Mouse (Mus musculus): ENCODE data around the gene Itgb4. TPM values are rescaled to one million over a fixed set of nuclear protein-coding genes. Genes with fewer than 3 reads are reported as not detected.

Itgb4 gene
- polyA plus RNA-seq, 1 experiment from 2014 or later = 4.2 TPM

DNA sequence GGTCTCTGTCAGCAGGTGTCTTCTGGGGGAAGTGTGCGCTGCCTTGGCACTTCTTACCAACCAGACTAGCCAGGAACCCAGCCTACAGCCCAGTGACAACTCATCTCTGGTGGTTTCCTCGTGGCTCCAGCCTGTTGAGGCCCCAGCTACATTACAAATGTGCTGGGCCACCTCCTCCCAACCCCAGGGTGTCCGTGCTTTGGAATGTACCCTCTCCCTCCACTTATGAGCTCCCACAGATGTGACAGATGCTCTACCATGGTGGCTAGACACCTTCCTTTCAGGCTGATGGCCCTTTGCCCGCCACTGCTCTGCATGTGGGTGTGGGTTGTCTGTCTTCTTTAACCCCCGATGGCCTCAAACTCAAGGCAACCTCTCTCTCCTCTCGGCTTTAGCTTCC, 27.2 kb downstream of the Itgb4 start:
- ATAC-seq (ENCODE audit: insufficient number of reproducible peaks, insufficient read depth, low FRiP score, low TSS enrichment) = no peak
- H3K9ac ChIP-seq = no peak overlapping the region
- H3K4me3 ChIP-seq = no peak overlapping the region
- H3K36me3 ChIP-seq = no peaks in the 10 kb centered on the region
- H3K4me1 ChIP-seq = peaks cover 17% of the 10 kb centered on the region
- no peak overlapping the region for H3K4me2 ChIP-seq (replicated peaks)
- peaks cover 2% of the 10 kb centered on the region; the same call in 1 of the 2 replicates for H3K27me3 ChIP-seq
- no peak overlapping the region for H3K27ac ChIP-seq
- H3K9me3 ChIP-seq = no peaks in the 10 kb centered on the region
- 73% methylated on average over 6 of the region's 6 CpGs for WGBS

GRCm38 (mm10) chr11:116002894-116003293, 28.4 kb downstream of the Itgb4 start:
- 91% methylated on average over 3 of the region's 3 CpGs for WGBS
- Histone ChIP-seq H3K4me2 (replicated peaks) (no peak overlapping the region), H3K36me3 (peaks cover 9% of the 10 kb centered on the region; the same call in 1 of the 2 replicates), H3K27ac (no peak overlapping the region), H3K27me3 (peaks cover 2% of the 10 kb centered on the region; the same call in 1 of the 2 replicates), H3K9me3 (no peaks in the 10 kb centered on the region), H3K4me1 (peaks cover 17% of the 10 kb centered on the region), H3K4me3 (no peak overlapping the region), H3K9ac (no peak overlapping the region)
- ATAC-seq (ENCODE audit: insufficient number of reproducible peaks, insufficient read depth, low FRiP score, low TSS enrichment) = no peak

DNA sequence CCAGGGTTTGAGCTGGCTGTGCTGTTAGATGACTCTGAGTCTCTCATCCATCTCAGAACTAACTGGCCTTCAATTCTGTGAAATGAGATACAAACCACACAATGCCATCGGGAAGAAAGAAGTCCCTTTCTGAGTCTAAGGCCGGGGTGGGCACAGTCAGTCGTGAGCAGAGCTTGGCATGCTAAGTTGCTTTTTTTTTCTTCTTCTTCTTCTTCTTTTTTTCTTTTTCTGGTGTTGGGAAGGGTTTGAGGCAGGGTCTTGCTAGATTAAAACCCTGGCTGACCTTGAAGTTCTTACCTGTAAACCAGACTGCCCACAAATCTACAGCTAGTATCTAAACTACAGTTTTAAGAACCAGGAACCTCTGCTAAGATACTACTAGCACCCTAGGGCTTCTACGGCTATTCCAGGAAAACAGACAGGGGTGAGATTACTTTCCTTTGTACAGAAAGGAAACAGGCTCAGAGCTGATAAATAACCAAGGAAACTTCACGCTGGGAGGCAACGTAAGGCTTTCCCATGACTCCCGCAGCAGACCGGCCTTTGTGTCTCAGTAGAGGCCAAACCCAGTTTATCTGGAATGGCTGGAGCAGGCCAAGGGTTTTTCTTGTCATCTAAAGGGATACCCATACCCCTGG, 29.8 kb downstream of the Itgb4 start:
- H3K4me2 ChIP-seq (replicated peaks) = peak overlapping the region; percentile 51
- H3K36me3 ChIP-seq = peaks cover 18% of the 10 kb centered on the region; the same call in 1 of the 2 replicates
- H3K9me3 ChIP-seq = no peaks in the 10 kb centered on the region
- H3K9ac ChIP-seq = peak overlapping the region; percentile 37; the same call in 1 of the 2 replicates
- H3K27me3 ChIP-seq = peaks cover 2% of the 10 kb centered on the region; the same call in 1 of the 2 replicates
- H3K4me3 ChIP-seq = peak overlapping the region; percentile 26
- 0 out of 2 replicates have a peak overlapping the region, but pooled peaks have one; percentile 31 for H3K27ac ChIP-seq
- peaks cover 17% of the 10 kb centered on the region for H3K4me1 ChIP-seq
- 39% methylated on average over 8 of the region's 8 CpGs for WGBS
- ATAC-seq (ENCODE audit: insufficient number of reproducible peaks, insufficient read depth, low FRiP score, low TSS enrichment) = no peak

GRCm38 (mm10) chr11:116004840-116005700, 30.6 kb downstream of the Itgb4 start:
- Histone ChIP-seq H3K9me3 (no peaks in the 10 kb centered on the region), H3K27ac (peak overlapping the region; percentile 31; the same call in 1 of the 2 replicates), H3K9ac (peak overlapping the region; percentile 37; the same call in 1 of the 2 replicates), H3K4me2 (replicated peaks) (peak overlapping the region; percentile 51), H3K4me3 (peak overlapping the region; percentile 26), H3K27me3 (peaks cover 2% of the 10 kb centered on the region; the same call in 1 of the 2 replicates), H3K36me3 (peaks cover 26% of the 10 kb centered on the region), H3K4me1 (peaks cover 17% of the 10 kb centered on the region)
- WGBS = 6% methylated on average over 54 of the region's 54 CpGs
- ATAC-seq (ENCODE audit: insufficient number of reproducible peaks, insufficient read depth, low FRiP score, low TSS enrichment) = peak; percentile 43; the same call in 1 of the 2 replicates

- WGBS = 64% methylated on average over 9 of the region's 9 CpGs
- 0 out of 2 replicates have a peak overlapping the region, but pooled peaks have one; percentile 31 for H3K27ac ChIP-seq
- H3K27me3 ChIP-seq = no peaks in the 10 kb centered on the region; the same call in 1 of the 2 replicates
- no peak overlapping the region; the same call in 1 of the 2 replicates for H3K9ac ChIP-seq
- ATAC-seq (ENCODE audit: insufficient number of reproducible peaks, insufficient read depth, low FRiP score, low TSS enrichment) = peak; percentile 12; the same call in 1 of the 2 replicates
- H3K36me3 ChIP-seq = peaks cover 31% of the 10 kb centered on the region
- H3K4me2 ChIP-seq (replicated peaks) = peak overlapping the region; percentile 51
- no peaks in the 10 kb centered on the region for H3K9me3 ChIP-seq
- peaks cover 12% of the 10 kb centered on the region for H3K4me1 ChIP-seq
- peak overlapping the region; percentile 26 for H3K4me3 ChIP-seq
Observed at GRCm38 (mm10) chr11:116005701-116006419, 31.4 kb downstream of the Itgb4 start.

DNA sequence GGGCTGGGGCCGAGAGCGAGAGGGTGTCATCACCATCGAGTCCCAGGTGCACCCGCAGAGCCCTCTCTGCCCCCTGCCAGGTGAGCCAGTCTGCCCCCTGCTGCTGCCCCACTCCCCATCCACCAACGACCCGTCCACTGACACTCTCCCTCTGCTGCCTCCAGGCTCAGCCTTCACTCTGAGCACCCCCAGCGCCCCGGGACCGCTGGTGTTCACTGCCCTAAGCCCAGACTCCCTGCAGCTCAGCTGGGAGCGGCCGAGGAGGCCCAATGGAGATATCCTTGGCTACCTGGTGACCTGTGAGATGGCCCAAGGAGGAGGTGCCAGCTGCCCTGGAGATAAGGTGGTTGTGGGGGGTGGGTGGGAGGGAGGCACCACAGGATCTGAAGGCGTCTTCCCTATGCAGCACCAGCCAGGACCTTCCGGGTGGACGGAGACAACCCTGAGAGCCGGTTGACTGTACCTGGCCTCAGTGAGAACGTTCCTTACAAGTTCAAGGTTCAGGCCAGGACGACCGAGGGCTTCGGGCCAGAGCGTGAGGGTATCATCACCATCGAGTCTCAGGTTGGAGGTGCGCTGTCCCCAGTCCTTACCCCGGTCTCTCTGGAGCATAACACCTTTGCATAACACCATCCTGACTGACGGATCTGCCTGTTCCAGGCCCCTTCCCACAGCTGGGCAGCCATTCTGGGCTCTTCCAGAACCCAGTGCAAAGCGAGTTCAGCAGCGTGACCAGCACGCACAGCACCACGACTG, 32.8 kb downstream of the Itgb4 start:
- 89% methylated on average over 28 of the region's 28 CpGs for WGBS
- no peak for ATAC-seq (ENCODE audit: insufficient number of reproducible peaks, insufficient read depth, low FRiP score, low TSS enrichment)

DNA sequence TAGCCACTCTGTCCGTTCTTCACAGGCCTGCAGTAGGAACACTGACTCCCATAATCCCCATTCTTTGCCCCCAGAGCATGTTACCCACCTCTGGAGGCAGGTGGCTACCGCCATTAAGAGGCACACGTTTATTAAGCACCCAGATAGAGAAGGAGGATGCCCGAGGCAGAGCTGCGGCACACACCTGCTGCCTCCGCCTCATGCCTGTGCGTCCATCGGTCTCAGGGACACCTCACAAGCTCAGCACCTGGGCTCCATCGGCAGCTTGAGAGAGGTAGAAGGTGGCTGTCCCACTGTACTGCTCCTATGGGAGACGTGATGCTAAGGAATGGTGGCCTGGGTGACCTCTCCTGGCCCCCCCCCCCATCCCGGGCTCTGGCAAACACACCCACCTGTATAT, 33.9 kb downstream of the Itgb4 start:
- no peak for ATAC-seq (ENCODE audit: insufficient number of reproducible peaks, insufficient read depth, low FRiP score, low TSS enrichment)
- Histone ChIP-seq H3K4me1 (peaks cover 29% of the 10 kb centered on the region), H3K27ac (no peak overlapping the region), H3K9ac (no peak overlapping the region), H3K4me2 (replicated peaks) (no peak overlapping the region), H3K36me3 (peaks cover 31% of the 10 kb centered on the region), H3K4me3 (no peak overlapping the region), H3K27me3 (no peaks in the 10 kb centered on the region), H3K9me3 (no peaks in the 10 kb centered on the region)
- 88% methylated on average over 11 of the region's 11 CpGs for WGBS

More for the DNA sequence above, 32.8 kb downstream of the Itgb4 start:
- peaks cover 31% of the 10 kb centered on the region for H3K36me3 ChIP-seq
- H3K27me3 ChIP-seq = no peaks in the 10 kb centered on the region
- no peak overlapping the region for H3K27ac ChIP-seq
- H3K4me3 ChIP-seq = no peak overlapping the region
- H3K9me3 ChIP-seq = no peaks in the 10 kb centered on the region
- no peak overlapping the region for H3K9ac ChIP-seq
- H3K4me1 ChIP-seq = peaks cover 21% of the 10 kb centered on the region
- no peak overlapping the region for H3K4me2 ChIP-seq (replicated peaks)

DNA sequence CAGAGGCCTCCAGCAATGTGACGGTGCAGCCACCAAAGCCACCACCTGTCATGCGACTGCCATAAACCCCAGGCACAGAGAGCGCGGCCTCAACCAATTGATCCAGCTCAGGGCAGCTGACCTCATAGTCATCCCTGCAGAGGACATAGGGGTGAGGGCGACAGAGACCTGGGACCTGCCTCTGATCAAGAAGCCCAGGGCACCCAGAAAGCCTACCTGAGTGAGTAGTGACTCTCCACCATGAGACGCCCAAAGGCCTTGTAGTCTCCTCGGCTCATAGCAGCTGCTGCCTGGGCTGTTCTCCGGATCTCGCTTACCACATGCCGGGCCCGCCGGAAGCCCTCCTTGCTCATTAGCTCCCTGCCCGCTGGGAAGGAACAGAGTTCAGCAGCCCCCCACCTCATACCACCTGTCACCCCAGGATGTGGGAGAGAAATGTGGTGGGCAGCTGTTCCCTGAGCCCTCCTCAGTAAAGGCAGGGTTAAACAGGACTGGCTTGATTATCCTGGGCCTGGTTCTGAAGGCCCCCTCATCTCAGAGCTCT, 34.4 kb downstream of the Itgb4 start:
- peaks cover 29% of the 10 kb centered on the region for H3K4me1 ChIP-seq
- no peak for ATAC-seq (ENCODE audit: insufficient number of reproducible peaks, insufficient read depth, low FRiP score, low TSS enrichment)
- no peaks in the 10 kb centered on the region for H3K9me3 ChIP-seq
- no peak overlapping the region for H3K4me2 ChIP-seq (replicated peaks)
- H3K4me3 ChIP-seq = no peak overlapping the region
- no peaks in the 10 kb centered on the region for H3K27me3 ChIP-seq
- no peak overlapping the region for H3K27ac ChIP-seq
- H3K9ac ChIP-seq = no peak overlapping the region
- peaks cover 31% of the 10 kb centered on the region for H3K36me3 ChIP-seq
- 86% methylated on average over 13 of the region's 13 CpGs for WGBS

- no peak for ATAC-seq (ENCODE audit: insufficient number of reproducible peaks, insufficient read depth, low FRiP score, low TSS enrichment)
- Histone ChIP-seq H3K36me3 (peaks cover 31% of the 10 kb centered on the region), H3K27ac (no peak overlapping the region), H3K9me3 (no peaks in the 10 kb centered on the region), H3K9ac (no peak overlapping the region), H3K4me1 (peaks cover 26% of the 10 kb centered on the region), H3K27me3 (no peaks in the 10 kb centered on the region), H3K4me3 (no peak overlapping the region), H3K4me2 (replicated peaks) (no peak overlapping the region)
- 94% methylated on average over 11 of the region's 11 CpGs for whole genome bisulfite sequencing
Observed at GRCm38 (mm10) chr11:116009661-116010060, 35.2 kb downstream of the Itgb4 start.

- WGBS = 93% methylated on average over 8 of the region's 8 CpGs
Observed at GRCm38 (mm10) chr11:116010146-116010545, 35.6 kb downstream of the Itgb4 start.

More at GRCm38 (mm10) chr11:116010146-116010545, 35.6 kb downstream of the Itgb4 start:
- H3K4me2 ChIP-seq (replicated peaks) = no peak overlapping the region
- H3K9me3 ChIP-seq = no peaks in the 10 kb centered on the region
- H3K27me3 ChIP-seq = no peaks in the 10 kb centered on the region
- H3K4me3 ChIP-seq = no peak overlapping the region
- peaks cover 23% of the 10 kb centered on the region for H3K4me1 ChIP-seq
- H3K27ac ChIP-seq = no peak overlapping the region
- H3K36me3 ChIP-seq = peaks cover 31% of the 10 kb centered on the region
- no peak for ATAC-seq (ENCODE audit: insufficient number of reproducible peaks, insufficient read depth, low FRiP score, low TSS enrichment)
- H3K9ac ChIP-seq = no peak overlapping the region
